Mouse (Mus musculus) testis, adult 2 months (tissue): ENCODE measurements at regions not wholly inside any gene's neighbourhood (a gene's known extent, or its start where the extent isn't known, plus 50 kb on each side); places are given as distances from the start of the nearest gene placed in this dataset.

Experiments used
- CTCF ChIP-seq: fragments of 200-500 bp; IDR thresholded peaks from 2 replicates; pipeline ENCODE4 v1.5.1; 2012; ENCODE audit warnings: low read depth, mild to moderate bottlenecking, inconsistent platforms, low read length, moderate library complexity; ENCODE audit not compliant: control insufficient read depth, insufficient read depth, insufficient replicate concordance
- POLR2A ChIP-seq: fragments of 200-500 bp; IDR thresholded peaks from 2 replicates; pipeline ENCODE4 v1.6.1; 2012; ENCODE audit warnings: low read depth, mild to moderate bottlenecking, inconsistent platforms, low read length, moderate library complexity; ENCODE audit not compliant: control insufficient read depth

DNA sequence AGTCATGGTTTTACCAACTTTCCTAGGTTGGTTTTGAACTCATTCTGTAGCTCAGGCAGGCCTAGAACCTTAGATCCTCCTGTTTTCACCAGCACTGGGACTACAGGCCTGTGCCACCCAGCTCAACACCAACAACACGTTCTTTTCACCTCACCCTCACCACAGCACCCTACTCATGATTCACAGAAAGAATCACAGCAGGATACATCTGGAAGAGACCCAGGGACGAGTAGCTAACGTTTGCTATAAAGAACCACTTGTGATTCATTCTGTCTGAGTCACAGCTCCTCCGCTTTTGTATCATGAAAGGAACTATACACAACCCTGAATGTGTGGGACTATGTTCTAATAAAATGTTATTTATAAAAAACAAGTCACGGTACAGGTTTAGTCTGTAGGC is 217.3 kb downstream of the Tshz3 start:
- no peak for TF ChIP-seq POLR2A
- TF ChIP-seq CTCF: no peak
